Mouse (Mus musculus) gastrocnemius, adult 18-20 months (tissue): ENCODE results near the gene Syt5. TPM values are rescaled to one million over a fixed set of nuclear protein-coding genes. Genes with fewer than 3 reads are reported as not detected.

ENCODE experiments used
- DNase-seq: peaks from one replicate; pipeline ENCODE4 v3.0.0; 2021; ENCODE audit warnings: low spot score
- microRNA-seq: library from miRNA; unstranded; fragments of <30 nt; microRNA quantifications from one replicate; pipeline ENCODE4 v1.2.0, GENCODE M21; 2021
- total RNA-seq, 2 experiments: library from RNA; stranded (reverse); gene quantifications; 2 replicates each; pipeline ENCODE4 v1.2.3; 2021

The Syt5 gene
- total RNA-seq, 2 experiments from 2014 or later: not detected

- peak; percentile 97 for DNase-seq
These were observed 45.6 kb downstream of the Syt5 start, which contains the start of gene Ppp1r12c for GRCm38 (mm10) chr7:4501558-4502397. Ppp1r12c (minus strand) TSS chr7:4501680.

DNA sequence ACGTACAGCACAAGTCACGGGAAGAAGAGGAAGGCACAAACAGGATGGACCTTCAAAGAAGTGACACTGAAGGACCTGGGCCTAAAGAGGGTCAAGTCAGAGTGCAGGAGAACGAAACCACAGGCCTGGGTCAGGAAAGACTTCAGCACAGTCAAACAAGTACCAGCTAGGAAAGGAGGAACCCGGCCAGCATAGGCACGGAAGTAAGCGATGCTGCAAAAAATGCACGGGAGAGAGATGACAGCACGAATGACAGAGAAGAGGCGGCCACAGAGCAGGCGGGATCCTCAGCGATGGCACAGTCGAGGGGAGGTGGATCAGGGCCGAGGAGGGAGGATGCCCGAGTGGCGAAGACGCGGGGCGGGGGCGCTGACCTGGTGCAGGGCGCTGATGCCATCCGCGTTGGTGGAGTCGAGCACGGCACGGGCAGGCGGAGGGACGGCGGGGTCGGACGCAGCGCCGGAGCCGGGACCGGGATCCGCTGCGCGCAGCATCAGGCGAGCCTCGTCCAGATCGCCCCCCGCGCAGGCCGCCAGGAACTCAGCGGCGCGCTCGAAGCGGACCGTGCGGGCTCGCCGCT, 46.4 kb downstream of the Syt5 start:
- DNase-seq: no peak

GRCm38 (mm10) chr7:4499034-4499433, 48.3 kb downstream of the Syt5 start:
- DNase-seq: no peak

- DNase-seq: peak; percentile 87
These were observed 49.1 kb downstream of the Syt5 start for GRCm38 (mm10) chr7:4498251-4498650.

DNA sequence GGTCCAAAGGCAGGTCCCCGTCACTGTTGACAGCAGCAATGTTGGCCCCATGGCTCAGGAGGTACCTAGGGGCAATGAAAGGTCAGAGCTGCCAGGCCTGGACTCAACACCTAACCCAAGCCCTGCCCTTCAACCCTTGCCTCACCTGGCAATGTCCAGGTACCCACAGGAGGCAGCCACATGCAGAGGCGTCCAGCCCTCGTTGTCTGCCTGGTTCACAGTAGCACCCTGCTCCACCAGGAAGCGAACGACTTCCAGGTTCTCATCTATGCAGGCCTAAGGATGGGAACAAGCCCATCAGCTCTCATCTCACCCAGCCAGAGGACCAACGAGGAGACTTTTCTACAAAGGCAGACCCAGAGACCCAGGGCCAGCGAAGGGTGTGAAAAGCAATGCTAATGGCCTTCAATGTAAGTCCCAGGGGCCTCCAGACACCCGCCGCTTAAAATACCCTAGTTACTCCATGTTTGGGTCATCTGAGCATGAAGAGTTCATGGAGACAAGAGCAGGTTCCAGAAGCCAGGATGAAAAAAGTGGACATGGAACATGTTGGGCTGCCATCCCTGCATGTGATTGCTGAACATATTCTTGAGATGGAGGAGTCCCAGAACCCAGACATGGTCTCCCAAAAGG, 50.0 kb downstream of the Syt5 start:
- no peak for DNase-seq

DNA sequence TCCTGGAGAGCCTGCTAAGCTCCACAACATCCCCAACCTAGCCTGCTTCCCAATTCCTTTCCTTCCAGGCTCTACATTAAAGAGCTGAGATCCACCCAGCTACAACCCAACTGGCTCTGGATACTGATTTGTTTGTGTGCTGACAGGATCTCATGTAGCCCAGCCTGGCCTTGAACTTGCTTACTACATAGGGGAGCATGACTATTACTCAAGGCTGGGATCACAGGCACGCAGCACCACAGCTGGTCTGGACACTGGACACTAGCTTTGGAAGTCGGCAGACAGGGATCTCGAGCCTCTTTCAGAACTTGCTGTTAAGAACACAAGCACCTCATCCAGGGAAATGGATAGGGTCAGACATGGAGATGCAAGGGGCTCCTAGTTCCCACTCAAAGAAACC, 50.9 kb downstream of the Syt5 start:
- DNase-seq: no peak

DNA sequence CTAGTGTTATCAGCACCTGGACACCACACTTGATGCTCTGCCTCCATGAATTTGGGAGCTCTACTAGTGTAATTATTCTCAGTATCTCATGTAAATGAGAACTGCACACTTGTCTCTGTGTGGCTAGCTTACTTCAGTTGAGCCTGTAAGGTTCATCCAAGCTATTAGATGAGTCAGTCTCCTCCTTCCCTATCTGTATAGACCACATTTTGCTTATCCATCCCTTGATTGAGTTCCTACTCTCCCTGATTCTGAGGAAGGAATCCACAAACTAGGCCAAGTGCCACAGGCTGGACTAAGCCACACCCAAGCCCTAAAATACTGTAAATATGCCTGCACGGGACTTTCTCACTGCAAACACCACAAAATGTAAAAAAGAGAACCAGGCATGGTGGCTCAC, 53.4 kb downstream of the Syt5 start:
- DNase-seq: no peak

GRCm38 (mm10) chr7:4492284-4493224, 54.8 kb downstream of the Syt5 start:
- no peak for DNase-seq

GRCm38 (mm10) chr7:4491308-4491707, 56.0 kb downstream of the Syt5 start:
- no peak for DNase-seq

Small RNA genes within 50 kb of the gene (microRNA-seq; reads per million reads assigned to microRNA genes)
- not detected for gene Gm23577

Other genes starting within 250 kb of the Syt5 start
- gene Ncr1, start 209.8 kb downstream of the Syt5 start, total RNA-seq: not detected
- not detected for gene Gp6, start 149.8 kb downstream of the Syt5 start, total RNA-seq
- 10 to 100 TPM; 12.6 to 15.4 TPM for gene Rdh13, start 101.9 kb downstream of the Syt5 start, total RNA-seq
- 1 to 10 TPM; 1.9 to 3.5 TPM for gene Eps8l1, start 86.9 kb downstream of the Syt5 start, total RNA-seq
- 10 to 100 TPM; 15.5 to 19.0 TPM for gene Ppp1r12c, start 45.9 kb downstream of the Syt5 start, total RNA-seq
- gene Tnnt1, start 31.2 kb downstream of the Syt5 start, total RNA-seq: 100 to 1,000 TPM; 656 to 752 TPM
- not detected for gene Tnni3, start 23.3 kb downstream of the Syt5 start, total RNA-seq
- gene Dnaaf3, start 15.1 kb downstream of the Syt5 start, total RNA-seq: not detected
- gene Ptprh, start 56.5 kb upstream of the Syt5 start, total RNA-seq: not detected
- 1 to 10 TPM; 2.3 to 2.6 TPM for gene Tmem86b, start 83.9 kb upstream of the Syt5 start, total RNA-seq
- gene Ppp6r1, start 111.5 kb upstream of the Syt5 start, total RNA-seq: 10 to 100 TPM; 45.8 to 46.6 TPM
- 10 to 100 TPM; 22.1 to 23.9 TPM for gene Hspbp1, start 137.5 kb upstream of the Syt5 start, total RNA-seq
- under 1 TPM; 0.50 to 0.64 TPM for gene Brsk1, start 143.1 kb upstream of the Syt5 start, total RNA-seq
- gene Tmem150b, start 177.7 kb upstream of the Syt5 start, total RNA-seq: not detected
- gene Kmt5c, start 192.6 kb upstream of the Syt5 start, total RNA-seq: 1 to 10 TPM; 5.5 to 5.6 TPM
- 1 to 10 TPM in 1 of 2 experiments, under 1 TPM in 1; 0.87 to 1.3 TPM for gene Cox6b2, start 205.6 kb upstream of the Syt5 start, total RNA-seq
- gene Fam71e2, start 223.8 kb upstream of the Syt5 start, total RNA-seq: not detected
- under 1 TPM in 1 of 2 experiments, not detected in 1; 0.14 TPM for gene Il11, start 235.3 kb upstream of the Syt5 start, total RNA-seq
- not detected for gene Tmem190, start 235.4 kb upstream of the Syt5 start, total RNA-seq
- gene Tmem238, start 242.1 kb upstream of the Syt5 start, total RNA-seq: 10 to 100 TPM in 1 of 2 experiments, 1 to 10 TPM in 1; 7.1 to 10.0 TPM
- gene Rpl28, start 245.3 kb upstream of the Syt5 start, total RNA-seq: 100 to 1,000 TPM; 582 to 601 TPM